Mouse (Mus musculus): ENCODE results near the gene Tarbp2.
A peak's percentile ranks its signal among the peaks of the same experiment; 100 is the strongest.

Tarbp2 gene

DNA sequence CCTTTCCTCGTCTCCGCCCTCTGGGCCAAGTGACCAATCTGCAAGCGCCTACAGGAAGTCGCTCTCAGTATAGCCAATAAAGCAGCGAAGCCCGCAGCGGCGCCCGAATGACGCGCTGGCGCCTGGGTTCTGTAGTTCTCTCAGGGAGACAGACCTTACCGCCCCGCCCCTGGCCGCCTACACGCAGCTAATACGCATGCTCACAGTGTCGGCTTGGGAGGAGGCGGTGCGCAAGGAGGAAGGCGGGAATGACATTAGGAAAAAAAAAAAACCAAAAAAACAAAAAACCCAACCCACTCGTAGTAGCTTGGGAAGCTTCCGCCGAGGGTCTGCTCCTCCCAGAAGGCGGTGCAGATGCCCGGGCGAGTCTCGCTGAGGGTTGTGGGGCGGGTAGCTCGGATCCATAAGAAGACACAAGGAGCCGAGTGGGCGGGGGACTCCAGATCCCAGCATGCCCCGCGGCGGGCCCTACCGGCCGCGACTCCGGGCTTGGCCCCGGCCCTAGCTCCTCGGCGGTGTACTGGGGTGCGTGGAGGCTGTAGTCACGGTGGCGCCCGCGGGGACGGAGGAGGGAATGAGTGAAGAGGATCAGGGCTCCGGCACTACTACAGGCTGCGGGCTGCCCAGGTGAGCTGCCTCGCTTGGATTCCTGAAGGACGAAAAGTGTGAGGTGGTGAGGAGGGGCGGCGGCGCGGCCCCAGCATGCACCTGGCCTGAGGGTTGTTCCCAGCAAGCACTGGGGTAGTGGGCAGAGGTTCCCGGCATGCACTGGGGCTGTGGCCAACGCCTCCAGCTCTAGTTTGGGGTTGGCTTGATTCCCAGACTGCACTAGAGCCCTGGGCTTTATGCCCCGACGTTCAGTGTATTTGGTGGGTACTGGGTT is at the start of gene Tarbp2:
Gene Tarbp2 (plus strand): TSS at position 217 of the 883 bp plus-strand sequence.
- DNase-seq = peak; percentile 100

DNA sequence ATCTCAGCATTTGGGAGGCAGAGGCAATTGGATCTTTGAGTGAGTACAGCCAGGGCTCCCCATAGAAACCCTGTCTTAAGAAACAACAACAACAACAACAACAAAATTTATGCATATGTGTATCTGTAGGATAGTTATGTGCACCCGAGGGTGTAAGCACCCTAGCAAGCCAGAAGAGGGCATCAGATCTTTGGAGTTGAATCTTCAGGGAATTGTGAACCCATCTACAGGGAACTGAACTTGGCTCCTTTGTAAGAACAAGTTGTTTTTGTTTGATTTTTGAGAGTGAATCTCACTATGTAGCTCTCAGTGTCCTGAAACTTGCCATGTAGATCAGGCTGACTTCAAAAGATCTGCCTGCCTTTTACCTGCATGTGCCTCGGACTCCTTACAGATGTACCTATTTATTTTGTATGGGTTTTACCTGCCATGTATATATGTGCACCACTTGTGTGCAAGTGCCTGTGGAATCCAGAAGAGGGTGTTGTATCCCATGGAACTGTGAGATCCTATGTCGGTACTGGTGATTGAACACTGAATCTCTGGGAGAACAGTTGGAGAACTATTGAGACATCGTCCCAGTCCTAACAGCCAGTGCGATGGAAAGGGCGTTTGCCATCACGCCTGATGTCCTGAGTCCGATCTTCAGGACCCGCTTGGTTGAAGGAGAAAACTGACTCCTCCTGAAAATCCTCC is 49.2 kb upstream of the Tarbp2 start:
- no peak for DNase-seq

- DNase-seq = peak; percentile 95 to 96
Observed at GRCm38 (mm10) chr15:102470183-102470604, 47.8 kb upstream of the Tarbp2 start, which contains the start of gene Pcbp2. TSS of gene Pcbp2 (plus strand) at chr15:102470539.

- peak; percentile 64 to 71 for DNase-seq
Observed at GRCm38 (mm10) chr15:102470605-102471294, 47.2 kb upstream of the Tarbp2 start.

GRCm38 (mm10) chr15:102471295-102471645 is 46.7 kb upstream of the Tarbp2 start:
- no peak for DNase-seq

DNA sequence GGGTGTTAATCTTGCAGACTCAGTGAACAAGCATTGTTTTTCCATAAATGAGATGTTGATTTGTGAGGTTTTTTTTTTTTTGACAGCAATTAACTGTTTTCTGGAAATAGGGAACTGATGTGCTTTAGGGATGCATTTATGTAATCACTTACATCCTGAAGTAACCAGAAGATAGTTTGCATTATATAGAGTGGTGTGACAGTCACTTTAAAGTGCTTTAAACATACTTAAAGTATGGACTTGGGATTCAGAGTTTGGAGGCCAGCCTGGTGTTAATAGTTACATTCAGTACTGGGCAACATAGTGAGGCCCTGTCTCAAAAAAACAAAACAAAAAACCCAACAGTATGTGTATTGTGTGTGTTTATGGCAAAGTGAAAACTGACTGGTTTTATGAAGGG is 46.3 kb upstream of the Tarbp2 start:
- no peak for DNase-seq

DNA sequence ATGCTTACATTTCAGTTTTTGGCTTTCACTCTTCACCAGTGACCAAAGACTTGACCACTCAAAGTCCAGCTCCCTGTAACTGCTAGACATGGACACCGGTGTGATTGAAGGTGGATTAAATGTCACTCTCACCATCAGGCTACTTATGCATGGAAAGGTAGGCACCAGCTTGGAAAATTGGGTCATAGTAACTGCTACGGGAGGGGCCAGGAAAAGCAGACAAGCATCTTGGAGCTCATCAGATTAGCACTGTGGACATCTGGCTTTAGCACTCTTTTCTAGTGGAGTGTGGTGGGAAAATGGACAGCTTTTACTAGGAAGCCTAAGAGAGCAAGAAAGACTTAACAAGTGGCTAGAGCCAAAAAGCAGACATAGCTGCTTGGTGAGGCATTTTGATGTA is 44.7 kb upstream of the Tarbp2 start:
- DNase-seq = no peak

DNA sequence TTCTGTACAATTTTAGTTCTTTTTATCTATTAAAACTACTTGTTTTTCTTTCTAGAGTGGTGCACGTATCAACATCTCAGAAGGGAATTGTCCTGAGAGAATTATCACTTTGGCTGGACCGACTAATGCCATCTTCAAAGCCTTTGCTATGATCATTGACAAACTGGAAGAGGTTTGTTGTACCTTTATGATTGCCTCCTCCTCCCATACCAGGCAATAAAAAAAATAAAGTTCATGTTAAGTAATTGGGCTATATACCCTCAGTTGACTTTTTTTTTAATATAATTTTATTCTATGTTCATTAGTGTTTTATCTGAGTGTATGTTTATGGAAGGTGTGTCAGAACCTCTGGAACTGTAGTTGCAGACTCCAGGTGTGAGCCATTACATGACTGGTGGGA is 43.5 kb upstream of the Tarbp2 start:
- DNase-seq = no peak

- DNase-seq = no peak
Observed at GRCm38 (mm10) chr15:102483136-102483535, 34.9 kb upstream of the Tarbp2 start.

DNA sequence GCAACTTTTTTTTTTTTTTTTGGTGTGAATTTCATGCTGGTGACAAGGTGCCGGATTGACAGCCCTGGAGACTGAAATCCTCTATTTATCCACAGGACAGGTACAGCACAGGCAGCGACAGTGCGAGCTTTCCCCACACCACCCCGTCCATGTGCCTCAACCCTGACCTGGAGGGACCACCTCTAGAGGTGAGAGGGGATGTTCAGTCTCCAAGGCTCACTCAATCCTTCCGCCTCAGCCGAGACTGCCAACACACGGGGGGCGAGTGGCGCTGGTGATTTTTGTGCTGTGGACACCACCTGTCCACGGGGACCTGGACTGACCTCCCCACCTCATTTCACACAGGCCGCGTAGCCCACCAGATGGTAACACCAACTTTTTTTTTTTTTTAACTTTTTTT is 32.1 kb upstream of the Tarbp2 start:
- no peak for DNase-seq

- no peak for DNase-seq
Observed at GRCm38 (mm10) chr15:102487664-102488063, 30.3 kb upstream of the Tarbp2 start.

DNA sequence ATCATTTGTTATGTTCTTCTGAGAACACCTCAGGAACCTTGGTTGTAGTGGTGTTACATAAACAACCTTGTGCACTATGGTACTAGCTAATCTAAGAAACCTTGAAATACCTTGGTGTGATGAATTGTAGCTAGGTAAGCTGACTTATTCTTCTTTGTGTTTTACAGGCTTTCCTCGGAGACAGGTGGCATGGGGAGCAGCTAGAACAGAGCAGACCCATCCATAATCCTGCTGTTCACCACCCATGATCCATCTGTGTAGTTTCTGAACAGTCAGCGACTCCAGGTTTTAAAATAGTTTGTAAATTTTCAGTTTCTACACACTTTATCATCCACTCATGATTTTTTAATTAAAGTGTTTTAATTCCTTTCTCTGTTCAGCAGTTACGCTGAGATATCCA is 19.7 kb upstream of the Tarbp2 start:
- DNase-seq = no peak

- DNase-seq = no peak
Observed at GRCm38 (mm10) chr15:102499370-102499769, 18.6 kb upstream of the Tarbp2 start.

DNA sequence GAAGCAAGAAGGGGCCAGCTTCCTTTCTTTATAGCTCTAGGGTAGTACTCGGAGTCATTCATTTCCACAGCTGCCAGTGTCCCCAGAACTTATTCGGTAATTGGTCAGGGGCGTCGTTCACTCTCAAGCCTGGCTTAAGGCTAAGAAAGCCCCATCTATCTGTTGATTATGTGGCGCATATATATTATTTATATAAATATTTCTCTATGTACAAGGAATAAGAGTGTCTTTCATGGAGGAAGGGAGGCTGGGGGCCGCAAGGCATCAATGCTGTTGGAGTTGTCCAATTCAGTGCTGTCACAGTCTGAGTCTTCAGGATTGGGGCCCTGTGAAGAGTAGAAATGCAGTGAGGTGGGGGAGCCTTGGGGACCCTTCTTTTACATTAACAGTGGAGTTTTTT is 18.1 kb upstream of the Tarbp2 start:
- no peak for DNase-seq

- no peak for DNase-seq
Observed at GRCm38 (mm10) chr15:102500479-102500878, 17.5 kb upstream of the Tarbp2 start.

DNA sequence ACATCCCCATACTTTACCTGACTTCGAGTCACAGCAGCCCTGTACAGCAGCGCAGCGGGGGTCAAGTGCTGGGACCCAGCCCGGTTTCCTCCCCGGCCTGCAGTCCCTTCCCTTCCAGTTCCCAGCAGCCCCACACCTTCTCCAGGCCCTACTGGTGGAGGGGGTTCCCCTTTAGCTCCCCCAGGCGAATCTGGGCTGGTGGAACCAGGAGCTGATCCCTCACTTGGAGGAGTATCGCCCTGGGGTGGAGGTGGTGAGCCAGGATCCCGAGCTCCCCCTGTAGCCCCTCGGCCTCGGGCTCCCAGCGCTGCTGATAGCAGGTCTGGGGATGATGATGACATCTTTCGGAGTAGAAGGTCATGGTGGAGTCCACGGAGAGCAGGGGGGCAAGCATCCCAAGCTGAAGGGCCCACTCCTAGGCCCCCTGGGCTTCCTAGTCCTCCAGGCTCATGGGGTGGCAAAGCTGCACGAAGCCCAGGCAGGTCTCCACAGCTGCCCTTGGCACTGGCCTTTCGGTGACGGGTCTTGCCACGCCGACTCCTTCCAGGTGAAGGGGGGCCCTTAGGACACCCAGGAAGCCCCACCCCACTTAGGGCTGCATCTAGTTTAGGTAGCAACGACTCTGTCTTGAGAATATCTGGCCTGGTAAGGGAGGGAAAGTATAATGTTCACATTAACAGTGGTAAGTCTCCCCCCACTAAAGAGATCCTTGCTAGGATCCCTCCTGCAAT is 16.7 kb upstream of the Tarbp2 start:
- no peak for DNase-seq

DNA sequence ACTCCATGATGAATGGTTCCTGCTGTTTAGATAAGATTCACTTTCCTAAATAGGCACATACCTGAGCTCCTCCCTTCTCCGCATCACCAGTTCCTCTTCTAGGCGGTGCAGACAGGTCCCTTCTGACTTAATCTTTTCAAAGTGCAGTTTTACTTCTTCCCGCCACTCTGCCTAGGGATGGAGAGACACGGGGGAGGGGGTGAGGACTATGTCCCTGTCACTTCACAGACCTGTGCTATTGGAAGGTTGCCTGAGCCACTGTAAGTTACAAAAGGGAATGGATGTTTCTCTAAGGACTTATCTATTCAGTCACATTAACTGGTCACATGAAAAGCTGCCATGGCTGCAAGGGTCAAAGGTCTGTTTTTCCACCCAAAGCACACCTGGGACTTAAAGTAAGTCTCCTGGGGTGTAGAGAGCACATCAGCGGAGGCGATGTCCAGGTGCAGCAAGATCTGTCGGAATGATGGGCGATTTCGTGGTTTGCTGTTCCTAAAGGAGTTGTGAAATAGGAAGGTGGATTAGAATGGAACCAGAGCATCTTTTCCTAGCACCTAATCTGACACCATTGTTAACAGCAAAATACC is 15.6 kb upstream of the Tarbp2 start:
- DNase-seq = no peak

GRCm38 (mm10) chr15:102503447-102503846 is 14.5 kb upstream of the Tarbp2 start, which contains the start of gene Gm10337:
TSS of gene Gm10337 (plus strand) at chr15:102503722.
- DNase-seq = no peak

- DNase-seq = no peak
Observed at GRCm38 (mm10) chr15:102503924-102504782, 13.8 kb upstream of the Tarbp2 start.

DNA sequence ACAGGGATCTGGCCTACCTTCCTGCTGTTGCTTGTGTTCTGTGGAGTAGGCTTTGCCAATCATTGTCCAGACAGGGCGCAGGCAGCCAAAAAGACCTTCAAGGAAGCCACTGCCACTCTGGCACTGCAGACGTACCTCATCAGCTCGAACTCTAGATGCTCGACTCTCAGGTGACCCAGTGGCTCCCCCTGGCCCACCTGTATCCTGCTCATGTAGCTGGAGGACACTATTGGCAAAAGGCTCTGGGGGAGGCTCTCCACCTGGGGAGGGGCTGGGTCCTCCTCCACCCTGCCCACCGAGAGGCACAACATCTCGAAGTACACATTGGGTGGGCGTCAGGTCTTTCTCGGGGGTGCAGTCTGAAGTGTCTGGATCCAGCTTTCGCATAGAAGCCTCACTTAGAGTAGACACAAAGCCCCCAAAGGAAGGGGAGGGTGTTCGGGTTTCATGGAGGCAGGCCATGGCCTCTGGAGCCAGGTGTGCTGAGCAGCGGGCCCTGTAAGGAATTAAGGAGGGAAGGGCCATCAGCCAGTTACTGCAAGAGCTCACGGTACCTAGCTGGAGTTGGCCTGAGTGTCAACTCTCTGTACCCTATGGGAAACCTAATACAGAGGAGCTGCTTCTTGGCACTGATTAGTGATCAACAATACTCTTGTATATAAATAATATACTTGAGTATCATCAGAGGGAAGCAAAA is 12.8 kb upstream of the Tarbp2 start:
- DNase-seq = no peak

Data from thymus, adult 18-20 months (tissue).